Mouse (Mus musculus) liver, embryonic 11.5 days (tissue): ENCODE measurements around the gene Eogt. TPM values are rescaled to one million over a fixed set of nuclear protein-coding genes. Genes with fewer than 3 reads are reported as not detected.

Source experiments
- ATAC-seq: fragments of 200-750 bp; cut with Nextera tagmentation; replicated peaks from 2 replicates; pipeline ENCODE4 v1.8.0; 2017; ENCODE audit warnings: moderate number of reproducible peaks, mild to moderate bottlenecking, moderate TSS enrichment, moderate library complexity; ENCODE audit not compliant: low FRiP score
- DNase-seq: peaks from one replicate; pipeline ENCODE4 v3.0.0-alpha.2; 2017; ENCODE audit warnings: low spot score
- H3K27ac ChIP-seq: fragments of 300-500 bp; sonication (generic); 2 replicates; pipeline ENCODE4 v1.5.1; 2014; ENCODE audit warnings: mild to moderate bottlenecking, low read depth, low read length, control low read depth
- H3K27me3 ChIP-seq: fragments of 300-500 bp; sonication (generic); replicated peaks from 2 replicates; pipeline ENCODE4 v1.6.1; 2014; ENCODE audit warnings: low read length, mixed read lengths; ENCODE audit not compliant: control insufficient read depth, insufficient read depth
- H3K36me3 ChIP-seq: fragments of 300-500 bp; sonication (generic); 2 replicates; pipeline ENCODE4 v1.6.1; 2014; ENCODE audit warnings: mild to moderate bottlenecking, low read length, moderate library complexity, mixed read lengths; ENCODE audit not compliant: control insufficient read depth, insufficient read depth
- H3K4me1 ChIP-seq: fragments of 300-500 bp; sonication (generic); replicated peaks from 2 replicates; pipeline ENCODE4 v1.6.1; 2014; ENCODE audit warnings: low read length, mixed read lengths; ENCODE audit not compliant: control insufficient read depth, insufficient read depth
- H3K4me2 ChIP-seq: fragments of 300-500 bp; sonication (generic); 2 replicates; pipeline ENCODE4 v1.6.1; 2014; ENCODE audit warnings: mild to moderate bottlenecking, control low read depth, moderate library complexity
- H3K4me3 ChIP-seq: fragments of 300-500 bp; sonication (generic); 2 replicates; pipeline ENCODE4 v1.5.1; 2014; ENCODE audit warnings: low read depth, low read length, control low read depth
- H3K9ac ChIP-seq: fragments of 300-500 bp; sonication (generic); 2 replicates; pipeline ENCODE4 v1.6.1; 2014; ENCODE audit warnings: low read depth, low read length, control low read depth
- H3K9me3 ChIP-seq: fragments of 300-500 bp; sonication (generic); 2 replicates; pipeline ENCODE4 v1.6.1; 2016; ENCODE audit warnings: low read length, inconsistent platforms, mixed read lengths; ENCODE audit not compliant: control insufficient read depth
- WGBS: fragments of 180-500 bp; shearing (Covaris S2); extraction: QIAGEN DNeasy Blood & Tissue Kit; methylation state at CpG from one replicate; pipeline ENCODE4 v1.1.7; 2014; 5-methylcytosine and 5-hydroxymethylcytosine counted together
- polyA plus RNA-seq: library from polyadenylated mRNA; unstranded; fragments of >200 nt; fragmentation: Nextera tagmentation; extraction: Ambion mirVana; gene quantifications from 2 replicates; pipeline ENCODE4 v1.2.1, GENCODE M21; 2014

Eogt gene
- polyA plus RNA-seq, 1 experiment from 2014 or later = 4.9 TPM

DNA sequence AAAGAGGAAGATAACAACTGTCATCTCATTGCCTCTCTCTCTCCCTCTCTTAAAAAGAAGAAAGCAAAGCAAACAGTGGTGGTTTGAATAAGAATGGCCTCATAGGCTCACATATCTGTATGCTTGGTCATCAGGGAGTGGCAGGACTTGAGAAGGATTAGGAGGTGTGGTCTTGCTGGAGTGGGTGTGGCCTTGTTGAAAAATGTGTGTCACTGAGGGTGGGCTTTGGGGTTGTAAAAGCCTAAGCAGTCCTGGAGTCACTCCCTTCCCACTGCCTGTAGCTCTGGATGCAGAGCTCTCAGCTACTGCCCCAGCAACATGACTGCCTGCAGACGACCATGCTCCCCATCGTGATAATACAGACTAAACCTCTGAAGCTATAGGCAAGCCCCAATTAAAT, 66.6 kb downstream of the Eogt start:
- Histone ChIP-seq H3K4me3 (no peak overlapping the region), H3K36me3 (no peaks in the 10 kb centered on the region), H3K9me3 (no peaks in the 10 kb centered on the region), H3K4me1 (no peaks in the 10 kb centered on the region), H3K27me3 (no peaks in the 10 kb centered on the region; the same call in 1 of the 2 replicates), H3K27ac (no peak overlapping the region), H3K9ac (no peak overlapping the region), H3K4me2 (no peak overlapping the region)
- ATAC-seq (no peak), DNase-seq (no peak)
- 90% methylated on average over 2 of the region's 2 CpGs for WGBS

- Histone ChIP-seq H3K27me3 (no peaks in the 10 kb centered on the region; the same call in 1 of the 2 replicates), H3K27ac (no peak overlapping the region), H3K4me2 (no peak overlapping the region), H3K4me3 (no peak overlapping the region), H3K9ac (no peak overlapping the region), H3K4me1 (no peaks in the 10 kb centered on the region), H3K9me3 (no peaks in the 10 kb centered on the region), H3K36me3 (no peaks in the 10 kb centered on the region)
- DNase-seq = no peak
- 55% methylated on average over 9 of the region's 9 CpGs for WGBS
- no peak for ATAC-seq
Measured at GRCm38 (mm10) chr6:97080016-97080415, 69.0 kb downstream of the Eogt start.

GRCm38 (mm10) chr6:97060074-97060681, 88.8 kb downstream of the Eogt start, which contains the start of gene Fam19a4:
TSS of gene Fam19a4 (minus strand) at chr6:97060413.
- no peak within 1 kb of the TSS for H3K9ac ChIP-seq
- no peaks in the 10 kb centered on the region for H3K9me3 ChIP-seq
- peaks cover 32% of the 10 kb centered on the region for H3K27me3 ChIP-seq
- WGBS = 2% methylated on average over 30 of the region's 30 CpGs
- peak within 1 kb of the TSS; percentile 13 for H3K4me3 ChIP-seq
- H3K4me2 ChIP-seq = peak within 1 kb of the TSS; percentile 57
- no peaks in the 10 kb centered on the region for H3K4me1 ChIP-seq
- ATAC-seq (peak; percentile 72), DNase-seq (peak; percentile 43)
- H3K36me3 ChIP-seq = no peaks in the 10 kb centered on the region
- H3K27ac ChIP-seq = no peak within 1 kb of the TSS

Other genes starting within 250 kb of the Eogt start
- gene Fam19a4, start 88.8 kb downstream of the Eogt start, polyA plus RNA-seq = not detected in 2 replicates
- 21.1 and 21.8 TPM in 2 replicates for gene Tmf1, start 29.9 kb upstream of the Eogt start, polyA plus RNA-seq
- 60.5 and 65.3 TPM in 2 replicates for gene Uba3, start 56.5 kb upstream of the Eogt start, polyA plus RNA-seq
- gene Arl6ip5, start 61.5 kb upstream of the Eogt start, polyA plus RNA-seq = 36.4 and 38.6 TPM in 2 replicates
- 0.08 TPM in 1 of 2 replicates, not detected in the other for gene Lmod3, start 103.6 kb upstream of the Eogt start, polyA plus RNA-seq